Mouse (Mus musculus) limb, embryonic 14.5 days (tissue): ENCODE data around the gene Prr7. TPM values are rescaled to one million over a fixed set of nuclear protein-coding genes. Genes with fewer than 3 reads are reported as not detected.

ENCODE experiments used
- ATAC-seq: fragments of 200-750 bp; cut with Nextera tagmentation; 2 replicates; pipeline ENCODE4 v1.8.0; 2017; ENCODE audit warnings: low read depth, moderate number of reproducible peaks, moderate TSS enrichment; ENCODE audit not compliant: low FRiP score
- DNase-seq: peaks from one replicate; pipeline ENCODE4 v3.0.0-alpha.2; 2015; ENCODE audit warnings: low spot score
- H3K27ac ChIP-seq: fragments of 300-500 bp; sonication (generic); replicated peaks from 2 replicates; pipeline ENCODE4 v1.5.1; 2014; ENCODE audit warnings: low read depth, mild to moderate bottlenecking, low read length, moderate library complexity, mixed read lengths
- H3K27me3 ChIP-seq: fragments of 300-500 bp; sonication (generic); 2 replicates; pipeline ENCODE4 v1.6.1; 2014; ENCODE audit warnings: low read length, mixed read lengths; ENCODE audit not compliant: control insufficient read depth, insufficient read depth
- H3K36me3 ChIP-seq: fragments of 300-500 bp; sonication (generic); 2 replicates; pipeline ENCODE4 v1.6.1; 2014; ENCODE audit warnings: mild to moderate bottlenecking, low read length, moderate library complexity, mixed read lengths; ENCODE audit not compliant: control insufficient read depth, insufficient read depth
- H3K4me1 ChIP-seq: fragments of 300-500 bp; sonication (generic); 2 replicates; pipeline ENCODE4 v1.6.1; 2014; ENCODE audit warnings: antibody characterized with exemption, low read length, mixed read lengths; ENCODE audit not compliant: control insufficient read depth, insufficient read depth
- H3K4me2 ChIP-seq: fragments of 300-500 bp; sonication (generic); replicated peaks from 2 replicates; pipeline ENCODE4 v1.6.1; 2014; ENCODE audit warnings: low read depth, mild to moderate bottlenecking, low read length, moderate library complexity; ENCODE audit not compliant: severe bottlenecking
- H3K4me3 ChIP-seq: fragments of 300-500 bp; sonication (generic); replicated peaks from 2 replicates; pipeline ENCODE4 v1.5.1; 2014; ENCODE audit warnings: low read length
- H3K9ac ChIP-seq: fragments of 300-500 bp; sonication (generic); 2 replicates; pipeline ENCODE4 v1.6.1; 2014; ENCODE audit warnings: mild to moderate bottlenecking, low read depth, low read length, moderate library complexity; ENCODE audit not compliant: severe bottlenecking
- H3K9me3 ChIP-seq: fragments of 300-500 bp; sonication (generic); 2 replicates; pipeline ENCODE4 v1.6.1; 2016; ENCODE audit warnings: low read length; ENCODE audit not compliant: control insufficient read depth
- POLR2A ChIP-seq: fragments of 200-500 bp; IDR thresholded peaks from 2 replicates; pipeline ENCODE4 v1.8.0; 2012; ENCODE audit warnings: inconsistent platforms, mild to moderate bottlenecking, moderate library complexity, borderline replicate concordance; ENCODE audit not compliant: insufficient read depth, insufficient read length; ENCODE audit errors: extremely low read depth
- WGBS: fragments of 180-500 bp; shearing (Covaris S2); extraction: QIAGEN DNeasy Blood & Tissue Kit; methylation state at CpG from one replicate; pipeline ENCODE4 v1.1.7; 2014; 5-methylcytosine and 5-hydroxymethylcytosine counted together
- polyA plus RNA-seq, 2 experiments: library from polyadenylated mRNA; depleted of rRNA in 1 of 2; stranded (reverse) in 1 of 2; unstranded in 1 of 2; fragments of >200 nt; fragmentation: Nextera tagmentation in 1 of 2; extraction: Ambion mirVana in 1 of 2; gene quantifications; 2 replicates each; pipeline versions ENCODE4 v1.2.1 to v1.2.3; 2012 to 2014

Prr7 gene
- polyA plus RNA-seq, 2 experiments = 1.4 to 18.6 TPM

GRCm38 (mm10) chr13:55486029-55486794 lies 22.1 kb downstream of the Prr7 start:
- H3K9me3 ChIP-seq = no peaks in the 10 kb centered on the region
- H3K27me3 ChIP-seq = no peaks in the 10 kb centered on the region
- no peak for TF ChIP-seq POLR2A
- peaks cover 28% of the 10 kb centered on the region for H3K36me3 ChIP-seq
- H3K4me1 ChIP-seq = peaks cover 32% of the 10 kb centered on the region
- peak overlapping the region; percentile 100 for H3K9ac ChIP-seq
- WGBS = 35% methylated on average over 14 of the region's 14 CpGs
- no peak for ATAC-seq
- peak overlapping the region; percentile 79 for H3K4me2 ChIP-seq
- peak overlapping the region; percentile 88 for H3K4me3 ChIP-seq
- no peak for DNase-seq
- H3K27ac ChIP-seq = 0 out of 2 replicates have a peak overlapping the region, but pooled peaks have one; percentile 28

DNA sequence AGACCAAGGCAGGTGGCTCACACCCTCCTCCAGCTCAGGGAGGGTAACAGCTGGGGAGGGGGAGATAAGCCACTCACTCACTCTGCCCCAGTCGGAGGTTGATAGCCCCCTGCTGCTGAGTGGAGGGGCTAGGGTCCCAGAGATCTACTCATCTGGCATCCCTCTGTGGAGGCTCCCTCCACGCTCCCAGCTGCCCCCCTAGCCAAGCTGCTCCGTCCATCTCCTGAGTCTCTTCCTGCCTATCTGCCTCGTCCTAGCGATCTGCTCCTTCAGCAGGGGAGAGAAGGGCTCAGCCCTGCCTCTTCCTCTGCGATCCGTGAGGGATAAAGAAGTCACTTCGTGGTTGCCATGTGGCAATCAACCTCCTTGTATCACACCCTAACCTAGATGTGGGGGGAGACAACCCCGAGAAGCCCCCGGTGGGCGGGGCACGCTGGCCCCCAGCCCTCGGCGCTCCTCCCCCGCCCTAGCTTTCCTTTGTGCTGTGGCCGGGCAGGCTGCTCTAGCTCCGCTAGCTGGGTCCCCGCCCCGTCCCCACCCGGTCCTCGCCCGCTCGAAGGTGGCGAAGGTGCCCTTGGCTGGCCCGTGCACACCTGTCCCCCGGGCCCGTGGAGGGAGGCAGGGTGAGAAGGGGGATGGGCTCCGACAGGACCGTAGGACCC lies 23.0 kb downstream of the Prr7 start:
- Histone ChIP-seq H3K27me3 (no peaks in the 10 kb centered on the region), H3K36me3 (peaks cover 20% of the 10 kb centered on the region), H3K9me3 (no peaks in the 10 kb centered on the region), H3K4me1 (peaks cover 32% of the 10 kb centered on the region), H3K4me2 (peak overlapping the region; percentile 79), H3K27ac (peak overlapping the region; percentile 90), H3K4me3 (peak overlapping the region; percentile 88), H3K9ac (peak overlapping the region; percentile 100)
- DNase-seq (no peak), ATAC-seq (peak; percentile 50)
- under 1% methylated on average over 23 of the region's 29 CpGs for WGBS
- TF ChIP-seq POLR2A = 0 out of 2 replicates have a peak, but pooled peaks have one; percentile 10

DNA sequence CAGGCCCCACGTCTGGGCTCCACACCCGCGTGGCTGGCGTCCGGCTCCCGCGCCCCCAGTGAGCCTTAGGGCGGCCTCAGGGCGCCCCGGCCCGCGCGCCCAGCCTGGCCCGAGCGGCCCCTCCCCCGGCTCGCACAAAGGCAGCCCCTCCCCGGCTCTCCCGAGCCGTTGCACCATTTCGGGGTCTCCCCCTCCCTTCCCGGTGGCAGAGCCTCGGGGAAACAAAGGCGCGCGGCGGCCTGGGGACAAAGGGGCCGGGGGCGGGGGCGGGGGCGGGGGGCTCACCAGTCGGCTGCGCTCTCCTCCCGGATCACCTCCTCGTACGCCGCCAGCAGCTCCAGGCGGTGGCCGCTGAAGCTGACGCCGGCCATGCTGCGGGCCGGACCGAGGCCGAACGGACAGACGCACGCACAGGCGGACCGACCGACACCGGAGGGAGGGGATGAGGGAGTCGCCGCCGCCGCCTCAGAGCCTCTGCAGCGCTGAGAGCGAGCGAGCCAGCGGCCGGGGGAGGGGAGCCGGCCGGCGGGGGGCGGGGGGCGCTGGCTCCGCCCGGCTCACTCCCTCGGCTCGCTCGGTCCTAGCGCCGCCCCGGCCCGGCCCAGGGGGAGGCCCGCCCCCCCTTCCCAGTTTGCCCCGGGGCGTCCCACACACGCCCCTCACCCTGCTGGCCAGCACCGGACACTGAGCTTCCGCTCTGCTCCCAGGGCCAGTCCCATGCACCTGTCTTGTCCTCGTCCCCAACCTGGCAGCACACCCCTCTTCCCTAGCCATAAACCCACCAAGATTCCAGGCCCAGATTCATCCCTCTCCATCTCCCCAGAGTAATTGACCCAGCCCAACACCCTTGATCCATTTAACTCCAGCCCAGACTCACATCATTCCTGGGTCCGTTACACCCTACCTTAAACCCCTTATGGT lies 23.8 kb downstream of the Prr7 start, which contains the start of gene Dbn1:
Gene Dbn1 (minus strand): TSS at position 534 of the 921 bp plus-strand sequence.
- H3K4me1 ChIP-seq = peaks cover 32% of the 10 kb centered on the region
- H3K27ac ChIP-seq = peak within 1 kb of the TSS; percentile 90
- peak within 1 kb of the TSS; percentile 88 for H3K4me3 ChIP-seq
- H3K27me3 ChIP-seq = no peaks in the 10 kb centered on the region
- peak within 1 kb of the TSS; percentile 100 for H3K9ac ChIP-seq
- peak within 1 kb of the TSS; percentile 79 for H3K4me2 ChIP-seq
- peaks cover 12% of the 10 kb centered on the region; the same call in 1 of the 2 replicates for H3K36me3 ChIP-seq
- no peaks in the 10 kb centered on the region for H3K9me3 ChIP-seq
- DNase-seq (peak; percentile 74), ATAC-seq (peak; percentile 86)
- 0 out of 2 replicates have a peak, but pooled peaks have one; percentile 60 for TF ChIP-seq POLR2A
- under 1% methylated on average over 37 of the region's 83 CpGs for WGBS

GRCm38 (mm10) chr13:55494257-55494656 lies 30.2 kb downstream of the Prr7 start:
- Histone ChIP-seq H3K4me1 (peaks cover 6% of the 10 kb centered on the region; the same call in 1 of the 2 replicates), H3K9ac (no peak overlapping the region), H3K36me3 (peaks cover 27% of the 10 kb centered on the region), H3K9me3 (no peaks in the 10 kb centered on the region), H3K4me3 (no peak overlapping the region), H3K27ac (no peak overlapping the region), H3K4me2 (no peak overlapping the region), H3K27me3 (no peaks in the 10 kb centered on the region)
- DNase-seq = no peak
- no peak for TF ChIP-seq POLR2A
- 24% methylated on average over 2 of the region's 2 CpGs for WGBS
- ATAC-seq = no peak
